Mouse (Mus musculus): Measurements from ENCODE around the gene Zfp26. TPM values are rescaled to one million over a fixed set of nuclear protein-coding genes. Genes with fewer than 3 reads are reported as not detected.
A peak's percentile ranks its signal among the peaks of the same experiment; 100 is the strongest.

Zfp26 gene
- polyA plus RNA-seq (2014; fragmentation: Nextera tagmentation; extraction: Ambion mirVana): 19.6 and 26.1 TPM in 2 replicates

- Histone ChIP-seq H3K4me2 (ENCODE audit: low read depth, low read length) (peak within 1 kb of the TSS; percentile 68), H3K27ac (replicated peaks; ENCODE audit: low read depth, low read length) (peak within 1 kb of the TSS; percentile 92), H3K36me3 (ENCODE audit: control insufficient read depth, insufficient read depth, low read length) (peaks cover 30% of the 10 kb centered on the region), H3K9me3 (ENCODE audit: control insufficient read depth, low read length) (no peaks in the 10 kb centered on the region), H3K4me3 (ENCODE audit: low read depth, low read length) (peak within 1 kb of the TSS; percentile 78), H3K4me1 (ENCODE audit: control insufficient read depth, insufficient read depth, low read length) (peaks cover 11% of the 10 kb centered on the region), H3K27me3 (replicated peaks; ENCODE audit: control insufficient read depth, insufficient read depth, low read length) (no peaks in the 10 kb centered on the region), H3K9ac (ENCODE audit: low read depth, low read length) (peak within 1 kb of the TSS; percentile 86)
- ATAC-seq (ENCODE audit: low read depth) (peak; percentile 94), DNase-seq (ENCODE audit: low spot score) (peak; percentile 92)
- 1% methylated on average over 38 of the region's 48 CpGs for WGBS
Measured at GRCm38 (mm10) chr9:20459377-20460317, at the start of gene Zfp26. Zfp26 (minus strand) TSS chr9:20460162.

DNA sequence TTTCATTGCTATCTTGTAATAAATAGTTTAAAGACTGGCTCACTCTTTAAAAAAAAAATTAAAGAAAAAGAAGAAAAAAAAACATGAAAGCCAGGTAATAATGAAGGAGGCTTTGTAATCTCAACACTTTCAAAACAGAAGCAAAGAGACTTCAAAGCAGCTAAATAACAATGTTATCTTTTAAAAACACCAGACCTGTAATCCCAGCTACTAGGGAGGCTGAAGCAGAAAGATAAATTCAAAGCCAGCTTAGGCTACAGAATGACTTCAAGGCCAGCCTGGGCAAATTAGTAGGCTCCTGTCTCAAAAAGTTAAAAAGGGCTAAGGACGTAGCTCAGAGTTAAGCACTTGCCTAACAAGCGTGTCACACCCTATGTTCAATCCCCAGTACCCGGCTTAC is 49.7 kb upstream of the Zfp26 start:
- ATAC-seq (ENCODE audit: low read depth) (no peak), DNase-seq (ENCODE audit: low spot score) (no peak)
- Histone ChIP-seq H3K27ac (replicated peaks; ENCODE audit: low read depth, low read length) (no peak overlapping the region), H3K4me3 (ENCODE audit: low read depth, low read length) (no peak overlapping the region), H3K9ac (ENCODE audit: low read depth, low read length) (no peak overlapping the region), H3K4me1 (ENCODE audit: control insufficient read depth, insufficient read depth, low read length) (no peaks in the 10 kb centered on the region), H3K4me2 (ENCODE audit: low read depth, low read length) (no peak overlapping the region), H3K27me3 (replicated peaks; ENCODE audit: control insufficient read depth, insufficient read depth, low read length) (no peaks in the 10 kb centered on the region), H3K36me3 (ENCODE audit: control insufficient read depth, insufficient read depth, low read length) (peaks cover 67% of the 10 kb centered on the region), H3K9me3 (ENCODE audit: control insufficient read depth, low read length) (no peaks in the 10 kb centered on the region)
- WGBS: 72% methylated on average over 3 of the region's 3 CpGs

DNA sequence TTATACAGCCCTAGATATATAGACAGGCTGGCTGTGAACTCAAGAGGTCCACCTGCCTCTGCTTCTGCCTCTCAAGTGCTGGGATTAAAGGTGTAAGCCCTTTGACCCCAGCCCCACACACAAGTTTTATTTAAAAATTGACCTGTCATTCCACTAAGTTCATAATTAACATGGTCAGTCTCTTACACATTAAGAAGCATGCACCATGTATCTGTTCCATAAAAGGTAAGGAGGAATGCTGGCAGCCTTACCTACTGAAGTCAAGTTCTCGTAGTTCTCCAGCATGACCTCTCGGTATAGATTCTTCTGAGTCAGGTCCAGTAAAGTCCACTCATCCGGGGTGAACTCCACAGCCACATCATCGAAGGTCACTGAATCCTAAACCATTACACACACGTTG is 44.8 kb upstream of the Zfp26 start:
- no peak for ATAC-seq (ENCODE audit: low read depth)
- no peak for DNase-seq (ENCODE audit: low spot score)
- Histone ChIP-seq H3K9me3 (ENCODE audit: control insufficient read depth, low read length) (no peaks in the 10 kb centered on the region), H3K4me2 (ENCODE audit: low read depth, low read length) (no peak overlapping the region), H3K4me3 (ENCODE audit: low read depth, low read length) (no peak overlapping the region), H3K4me1 (ENCODE audit: control insufficient read depth, insufficient read depth, low read length) (no peaks in the 10 kb centered on the region), H3K27me3 (replicated peaks; ENCODE audit: control insufficient read depth, insufficient read depth, low read length) (no peaks in the 10 kb centered on the region), H3K9ac (ENCODE audit: low read depth, low read length) (no peak overlapping the region), H3K27ac (replicated peaks; ENCODE audit: low read depth, low read length) (no peak overlapping the region), H3K36me3 (ENCODE audit: control insufficient read depth, insufficient read depth, low read length) (peaks cover 79% of the 10 kb centered on the region)
- 94% methylated on average over 5 of the region's 5 CpGs for WGBS

DNA sequence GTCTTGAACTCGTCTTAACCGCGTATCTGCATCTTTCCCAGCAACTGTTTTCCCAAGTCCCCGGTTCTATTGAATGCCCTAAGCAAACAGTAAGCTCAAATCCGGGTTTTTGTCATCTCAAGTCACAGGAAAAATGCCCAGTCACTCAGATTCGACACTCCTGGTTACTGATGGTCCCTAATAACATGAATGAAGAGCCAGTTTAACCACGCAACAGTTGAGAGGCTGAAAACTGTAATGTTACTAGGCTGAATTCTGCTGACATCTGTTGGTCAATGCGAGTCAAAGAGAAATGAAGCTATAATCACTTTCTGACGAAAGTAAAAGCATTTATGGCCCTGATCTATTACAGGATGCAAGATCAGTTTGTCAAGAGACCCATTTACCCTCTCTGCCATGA is 33.3 kb upstream of the Zfp26 start:
- ATAC-seq (ENCODE audit: low read depth): no peak; the same call in 1 of the 2 replicates

DNA sequence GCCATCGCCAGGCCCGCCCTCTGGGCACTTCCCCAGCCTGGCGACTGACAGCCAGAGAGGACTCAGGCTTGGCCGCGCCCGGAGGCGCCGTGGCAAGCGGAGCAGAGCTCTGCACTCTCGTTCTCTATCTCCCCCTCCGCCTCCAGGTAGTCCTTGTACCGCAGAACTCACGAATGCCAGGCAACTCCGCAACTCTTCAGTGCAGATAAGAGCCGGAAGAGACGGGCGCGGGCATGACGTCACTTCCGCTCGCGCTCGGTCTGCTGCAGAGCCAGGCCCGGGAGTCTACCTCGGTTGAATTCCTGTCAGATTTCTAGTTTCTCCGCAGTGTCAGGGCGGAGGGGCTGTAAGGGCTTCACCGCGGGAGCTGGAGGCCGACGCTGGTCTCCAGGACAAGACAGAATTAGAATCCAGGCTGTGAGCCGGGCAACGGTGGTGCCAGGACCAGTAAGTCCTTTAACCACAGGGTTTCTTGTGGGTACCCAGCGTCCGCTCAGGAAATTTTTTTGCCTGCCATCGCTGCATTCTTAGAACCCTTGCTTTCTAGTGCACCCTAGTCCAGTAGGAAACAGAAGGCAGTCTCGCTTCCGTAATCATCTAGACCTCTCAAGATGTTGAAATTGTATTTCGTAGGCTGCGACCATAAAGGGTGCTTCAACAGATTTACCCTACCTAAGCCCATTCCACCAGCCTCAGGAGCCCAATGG is 32.7 kb upstream of the Zfp26 start, which contains the start of gene Zfp426:
Zfp426 (minus strand) TSS at position 220 of the 707 bp plus-strand sequence.
- Histone ChIP-seq H3K4me2 (ENCODE audit: low read depth, low read length) (peak within 1 kb of the TSS; percentile 89), H3K27me3 (replicated peaks; ENCODE audit: control insufficient read depth, insufficient read depth, low read length) (no peaks in the 10 kb centered on the region), H3K4me3 (ENCODE audit: low read depth, low read length) (peak within 1 kb of the TSS; percentile 81), H3K9me3 (ENCODE audit: control insufficient read depth, low read length) (no peaks in the 10 kb centered on the region), H3K9ac (ENCODE audit: low read depth, low read length) (peak within 1 kb of the TSS; percentile 88), H3K4me1 (ENCODE audit: control insufficient read depth, insufficient read depth, low read length) (peaks cover 8% of the 10 kb centered on the region; the same call in 1 of the 2 replicates), H3K36me3 (ENCODE audit: control insufficient read depth, insufficient read depth, low read length) (peaks cover 33% of the 10 kb centered on the region), H3K27ac (replicated peaks; ENCODE audit: low read depth, low read length) (peak within 1 kb of the TSS; percentile 98)
- DNase-seq (ENCODE audit: low spot score): peak; percentile 95
- WGBS: under 1% methylated on average over 37 of the region's 40 CpGs
- ATAC-seq (ENCODE audit: low read depth): peak; percentile 97

More for the DNA sequence above, 33.3 kb upstream of the Zfp26 start:
- H3K9me3 ChIP-seq (ENCODE audit: control insufficient read depth, low read length): no peaks in the 10 kb centered on the region
- 6% methylated on average over 9 of the region's 9 CpGs for WGBS
- H3K4me3 ChIP-seq (ENCODE audit: low read depth, low read length): peak overlapping the region; percentile 81
- H3K9ac ChIP-seq (ENCODE audit: low read depth, low read length): peak overlapping the region; percentile 88
- peak; percentile 11 for DNase-seq (ENCODE audit: low spot score)
- H3K4me1 ChIP-seq (ENCODE audit: control insufficient read depth, insufficient read depth, low read length): peaks cover 8% of the 10 kb centered on the region; the same call in 1 of the 2 replicates
- peak overlapping the region; percentile 98 for H3K27ac ChIP-seq (replicated peaks; ENCODE audit: low read depth, low read length)
- peaks cover 39% of the 10 kb centered on the region for H3K36me3 ChIP-seq (ENCODE audit: control insufficient read depth, insufficient read depth, low read length)
- peak overlapping the region; percentile 89 for H3K4me2 ChIP-seq (ENCODE audit: low read depth, low read length)
- H3K27me3 ChIP-seq (replicated peaks; ENCODE audit: control insufficient read depth, insufficient read depth, low read length): no peaks in the 10 kb centered on the region

GRCm38 (mm10) chr9:20491858-20492526 is 32.0 kb upstream of the Zfp26 start:
- H3K9ac ChIP-seq (ENCODE audit: low read depth, low read length): peak overlapping the region; percentile 88
- H3K4me2 ChIP-seq (ENCODE audit: low read depth, low read length): peak overlapping the region; percentile 89
- 10% methylated on average over 20 of the region's 20 CpGs for WGBS
- H3K36me3 ChIP-seq (ENCODE audit: control insufficient read depth, insufficient read depth, low read length): peaks cover 27% of the 10 kb centered on the region
- peak overlapping the region; percentile 81 for H3K4me3 ChIP-seq (ENCODE audit: low read depth, low read length)
- H3K4me1 ChIP-seq (ENCODE audit: control insufficient read depth, insufficient read depth, low read length): peaks cover 8% of the 10 kb centered on the region; the same call in 1 of the 2 replicates
- peak overlapping the region; percentile 98 for H3K27ac ChIP-seq (replicated peaks; ENCODE audit: low read depth, low read length)
- no peaks in the 10 kb centered on the region for H3K27me3 ChIP-seq (replicated peaks; ENCODE audit: control insufficient read depth, insufficient read depth, low read length)
- ATAC-seq (ENCODE audit: low read depth) (no peak), DNase-seq (ENCODE audit: low spot score) (no peak)
- H3K9me3 ChIP-seq (ENCODE audit: control insufficient read depth, low read length): no peaks in the 10 kb centered on the region

DNA sequence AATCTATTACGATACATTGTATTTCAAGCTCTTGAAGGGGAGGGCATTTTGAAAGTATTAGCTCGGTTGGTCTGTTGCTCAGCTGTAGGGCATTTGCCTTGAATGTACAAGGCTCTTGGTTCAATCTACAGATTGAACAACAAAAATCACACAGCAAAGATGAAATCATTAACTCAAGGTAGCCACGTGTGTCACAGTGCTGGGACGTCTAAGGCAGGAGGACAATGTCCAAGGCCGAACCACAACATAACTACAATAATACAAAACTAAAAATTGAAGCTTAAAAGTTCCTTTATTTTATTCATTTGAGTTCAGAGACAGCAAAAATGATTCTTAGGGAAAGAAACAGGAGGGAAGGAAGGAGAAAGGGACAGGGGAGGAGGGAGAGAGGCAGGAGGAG is 29.6 kb upstream of the Zfp26 start:
- 89% methylated on average over 5 of the region's 5 CpGs for WGBS
- DNase-seq (ENCODE audit: low spot score): no peak
- Histone ChIP-seq H3K36me3 (ENCODE audit: control insufficient read depth, insufficient read depth, low read length) (peaks cover 31% of the 10 kb centered on the region), H3K4me1 (ENCODE audit: control insufficient read depth, insufficient read depth, low read length) (peaks cover 8% of the 10 kb centered on the region; the same call in 1 of the 2 replicates), H3K27me3 (replicated peaks; ENCODE audit: control insufficient read depth, insufficient read depth, low read length) (no peaks in the 10 kb centered on the region), H3K9me3 (ENCODE audit: control insufficient read depth, low read length) (no peaks in the 10 kb centered on the region), H3K4me3 (ENCODE audit: low read depth, low read length) (no peak overlapping the region), H3K4me2 (ENCODE audit: low read depth, low read length) (no peak overlapping the region), H3K9ac (ENCODE audit: low read depth, low read length) (no peak overlapping the region), H3K27ac (replicated peaks; ENCODE audit: low read depth, low read length) (no peak overlapping the region)
- no peak for ATAC-seq (ENCODE audit: low read depth)

GRCm38 (mm10) chr9:20479396-20479795 is 19.4 kb upstream of the Zfp26 start:
- ATAC-seq (ENCODE audit: low read depth): no peak
- WGBS: 92% methylated on average over 5 of the region's 5 CpGs
- Histone ChIP-seq H3K4me3 (ENCODE audit: low read depth, low read length) (no peak overlapping the region), H3K36me3 (ENCODE audit: control insufficient read depth, insufficient read depth, low read length) (peaks cover 73% of the 10 kb centered on the region), H3K27me3 (replicated peaks; ENCODE audit: control insufficient read depth, insufficient read depth, low read length) (no peaks in the 10 kb centered on the region), H3K9ac (ENCODE audit: low read depth, low read length) (no peak overlapping the region), H3K4me2 (ENCODE audit: low read depth, low read length) (no peak overlapping the region), H3K27ac (replicated peaks; ENCODE audit: low read depth, low read length) (no peak overlapping the region), H3K9me3 (ENCODE audit: control insufficient read depth, low read length) (no peaks in the 10 kb centered on the region), H3K4me1 (ENCODE audit: control insufficient read depth, insufficient read depth, low read length) (no peaks in the 10 kb centered on the region)
- no peak for DNase-seq (ENCODE audit: low spot score)

Measured in embryonic facial prominence, embryonic 14.5 days (tissue).